Mouse (Mus musculus): ENCODE measurements around the gene Flot2. TPM values are rescaled to one million over a fixed set of nuclear protein-coding genes. Genes with fewer than 3 reads are reported as not detected.

The Flot2 gene
- total RNA-seq, 2 experiments from 2014 or later: 91.2 to 96.0 TPM

GRCm38 (mm10) chr11:78086925-78087479 is 49.3 kb downstream of the Flot2 start:
- intact Hi-C loops (cut with DNase I): no loop called here
- no peak for DNase-seq (ENCODE audit: extremely low spot score in 1 of 2, low spot score in 2 of 2)
- no peak for TF ChIP-seq CTCF (IDR thresholded peaks at IDR 0.05)

GRCm38 (mm10) chr11:78087756-78088281 is 50.1 kb downstream of the Flot2 start:
- Histone ChIP-seq H3K27ac (no peak overlapping the region), H3K4me3 (no peak overlapping the region)
- TF ChIP-seq CTCF (IDR thresholded peaks at IDR 0.05): no peak
- DNase-seq (ENCODE audit: extremely low spot score in 1 of 2, low spot score in 2 of 2): no peak
- intact Hi-C loops (cut with DNase I): no loop called here

More at GRCm38 (mm10) chr11:78086925-78087479, 49.3 kb downstream of the Flot2 start:
- Histone ChIP-seq H3K27ac (no peak overlapping the region), H3K4me3 (no peak overlapping the region)

- DNase-seq (ENCODE audit: extremely low spot score in 1 of 2, low spot score in 2 of 2): no peak
- H3K4me3 ChIP-seq: peak overlapping the region; percentile 82
- H3K27ac ChIP-seq: peak overlapping the region; percentile 89
- no peak for TF ChIP-seq CTCF (IDR thresholded peaks at IDR 0.05)
- intact Hi-C loops (cut with DNase I): loop anchor here (1.0 to 2.0 kb wide), 2 partner anchors 14 to 21 kb away; partner anchors contain the start of gene Eral1
These were observed 56.4 kb downstream of the Flot2 start for GRCm38 (mm10) chr11:78094137-78094503.

GRCm38 (mm10) chr11:78094504-78095143 is 56.9 kb downstream of the Flot2 start, which contains the start of gene Fam222b:
Gene Fam222b (plus strand): TSS chr11:78094660.
- TF ChIP-seq CTCF (IDR thresholded peaks at IDR 0.05): no peak; the same call in 1 of the 2 replicates

GRCm38 (mm10) chr11:78095144-78095516 is 57.4 kb downstream of the Flot2 start:
- intact Hi-C loops (cut with DNase I): loop anchor here (2.0 to 5.0 kb wide), 2 partner anchors 20 to 67 kb away; no protein-coding TSS in a partner anchor
- H3K27ac ChIP-seq: peak overlapping the region; percentile 89

More at GRCm38 (mm10) chr11:78094504-78095143, 56.9 kb downstream of the Flot2 start, which contains the start of gene Fam222b:
- peak within 1 kb of the TSS; percentile 89 for H3K27ac ChIP-seq
- H3K4me3 ChIP-seq: peak within 1 kb of the TSS; percentile 82
- intact Hi-C loops (cut with DNase I): loop anchor here (1.0 to 5.0 kb wide), 3 partner anchors 14 to 68 kb away; partner anchors contain the start of gene Eral1
- peak; percentile 90 to 94 for DNase-seq (ENCODE audit: extremely low spot score in 1 of 2, low spot score in 2 of 2)

GRCm38 (mm10) chr11:78097077-78097476 is 59.3 kb downstream of the Flot2 start:
- peak overlapping the region; percentile 29 for H3K4me3 ChIP-seq
- intact Hi-C loops (cut with DNase I): loop anchor here (5.0 kb wide), 1 partner anchor 65 kb away; no protein-coding TSS in a partner anchor
- no peak for TF ChIP-seq CTCF (IDR thresholded peaks at IDR 0.05)

More at GRCm38 (mm10) chr11:78095144-78095516, 57.4 kb downstream of the Flot2 start:
- H3K4me3 ChIP-seq: peak overlapping the region; percentile 82
- TF ChIP-seq CTCF (IDR thresholded peaks at IDR 0.05): no peak
- DNase-seq (ENCODE audit: extremely low spot score in 1 of 2, low spot score in 2 of 2): no peak

GRCm38 (mm10) chr11:78100746-78101145 is 63.0 kb downstream of the Flot2 start:
- DNase-seq (ENCODE audit: extremely low spot score in 1 of 2, low spot score in 2 of 2): no peak
- Histone ChIP-seq H3K4me3 (no peak overlapping the region), H3K27ac (no peak overlapping the region)
- intact Hi-C loops (cut with DNase I): no loop called here
- TF ChIP-seq CTCF (IDR thresholded peaks at IDR 0.05): no peak

More at GRCm38 (mm10) chr11:78097077-78097476, 59.3 kb downstream of the Flot2 start:
- no peak for DNase-seq (ENCODE audit: extremely low spot score in 1 of 2, low spot score in 2 of 2)
- H3K27ac ChIP-seq: peak overlapping the region; percentile 36; the same call in 1 of the 2 replicates

- TF ChIP-seq CTCF (IDR thresholded peaks at IDR 0.05): no peak
- H3K27ac ChIP-seq: no peak overlapping the region
- intact Hi-C loops (cut with DNase I): no loop called here
- no peak for DNase-seq (ENCODE audit: extremely low spot score in 1 of 2, low spot score in 2 of 2)
- H3K4me3 ChIP-seq: no peak overlapping the region
These were observed 64.4 kb downstream of the Flot2 start for GRCm38 (mm10) chr11:78102142-78102541.

GRCm38 (mm10) chr11:78102958-78103747 is 65.4 kb downstream of the Flot2 start:
- intact Hi-C loops (cut with DNase I): no loop called here
- Histone ChIP-seq H3K4me3 (no peak overlapping the region), H3K27ac (no peak overlapping the region)
- peak; percentile 17; the same call in 1 of the 2 replicates for TF ChIP-seq CTCF (IDR thresholded peaks at IDR 0.05)
- no peak for DNase-seq (ENCODE audit: extremely low spot score in 1 of 2, low spot score in 2 of 2)

GRCm38 (mm10) chr11:78104501-78104900 is 66.8 kb downstream of the Flot2 start:
- no peak overlapping the region for H3K27ac ChIP-seq
- intact Hi-C loops (cut with DNase I): no loop called here
- no peak for DNase-seq (ENCODE audit: extremely low spot score in 1 of 2, low spot score in 2 of 2)
- H3K4me3 ChIP-seq: no peak overlapping the region
- no peak for TF ChIP-seq CTCF (IDR thresholded peaks at IDR 0.05)

Small RNAs within 50 kb of the gene (microRNA-seq; reads per million reads assigned to microRNA genes)
- gene Mir144 (43.8 to 104 reads per million in 2 experiments), gene Mir451a (0 reads per million in 2 experiments), gene Mir451b (0 reads per million in 2 experiments)

Other genes with a start within 250 kb of the Flot2 start
- gene Pipox, start 143.8 kb upstream of the Flot2 start, total RNA-seq (2021): 1 to 10 TPM in 1 of 2 experiments, under 1 TPM in 1; 0.70 to 1.3 TPM
- gene Sez6, start 107.1 kb upstream of the Flot2 start, total RNA-seq (2021): 100 to 1,000 TPM; 127 to 157 TPM
- gene Phf12, start 55.2 kb upstream of the Flot2 start, total RNA-seq (2021): 10 to 100 TPM; 58.9 to 59.2 TPM
- gene Dhrs13, start 5.7 kb upstream of the Flot2 start, total RNA-seq (2021): 1 to 10 TPM; 5.5 to 6.3 TPM
- 10 to 100 TPM; 18.9 to 19.0 TPM for gene Eral1, start 42.5 kb downstream of the Flot2 start, total RNA-seq (2021)
- 10 to 100 TPM; 27.5 to 32.1 TPM for gene Fam222b, start 56.7 kb downstream of the Flot2 start, total RNA-seq (2021)
- gene Traf4, start 127.7 kb downstream of the Flot2 start, total RNA-seq (2021): 10 to 100 TPM; 10.5 to 10.6 TPM
- gene Nek8, start 138.7 kb downstream of the Flot2 start, total RNA-seq (2021): 1 to 10 TPM; 3.0 to 3.1 TPM
- 10 to 100 TPM; 24.4 to 27.7 TPM for gene Tlcd1, start 138.8 kb downstream of the Flot2 start, total RNA-seq (2021)
- gene Rpl23a, start 145.7 kb downstream of the Flot2 start, total RNA-seq (2021): 100 to 1,000 TPM; 647 to 724 TPM
- 10 to 100 TPM; 19.0 to 19.7 TPM for gene Rab34, start 150.5 kb downstream of the Flot2 start, total RNA-seq (2021)
- gene Proca1, start 155.5 kb downstream of the Flot2 start, total RNA-seq (2021): 1 to 10 TPM; 4.7 to 7.7 TPM
- gene Sdf2, start 207.8 kb downstream of the Flot2 start, total RNA-seq (2021): 10 to 100 TPM; 58.6 to 66.4 TPM
- 100 to 1,000 TPM; 100 to 107 TPM for gene Supt6, start 208.1 kb downstream of the Flot2 start, total RNA-seq (2021)
- 100 to 1,000 TPM; 176 to 177 TPM for gene 2610507B11Rik, start 223.8 kb downstream of the Flot2 start, total RNA-seq (2021)

Data from left cerebral cortex, adult 2 months (tissue).